Comparison of ENCODE assay signal across 8 mouse cellular contexts in the genomic region with DNA sequence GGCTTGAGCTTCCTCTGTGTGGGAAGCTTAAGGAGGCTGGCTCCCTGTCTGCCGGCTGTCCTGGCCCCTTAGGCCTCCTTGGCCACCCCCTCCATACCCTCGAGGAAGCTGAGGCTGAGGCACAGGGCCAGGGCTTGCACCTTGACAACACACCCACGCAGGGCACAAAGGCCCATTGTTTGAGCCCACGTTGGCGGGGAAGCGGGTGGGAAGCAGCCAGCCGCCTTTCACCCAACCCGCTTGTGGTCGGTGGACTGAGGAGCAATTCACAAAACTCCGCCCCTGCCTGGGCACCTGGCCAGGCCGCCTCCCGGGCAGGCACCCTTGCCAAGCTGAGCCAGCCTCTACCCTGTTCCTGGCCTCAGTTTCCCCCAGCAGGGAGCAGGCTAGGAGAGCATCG. TPM values are rescaled to one million over a fixed set of nuclear protein-coding genes. Genes with fewer than 3 reads are reported as not detected.
DNase-seq lines count a peak whose midpoint lies in the region; ATAC-seq lines count a peak whose summit lies in the region.

No protein-coding gene starts in this region.

- H3K27ac ChIP-seq in forebrain, embryonic 16.5 days (ENCODE audit: low read length) = no peak overlapping the region

- H3K9me3 ChIP-seq in forebrain, embryonic 16.5 days (ENCODE audit: control insufficient read depth, low read length) = no peaks in the 10 kb centered on the region

- 0 out of 2 replicates have a peak, but pooled peaks cover 3% of the 10 kb centered on the region for H3K4me1 ChIP-seq in forebrain, embryonic 16.5 days (replicated peaks; ENCODE audit: control insufficient read depth, insufficient read depth, low read length)

- intact Hi-C loops in gastrocnemius, postnatal 14 days (cut with DNase I; ENCODE audit: low total_unique reads) = no loop called here

- no peak for ATAC-seq in cerebellum, adult (ENCODE audit: insufficient number of reproducible peaks, low FRiP score, low TSS enrichment)
- ATAC-seq in forebrain, embryonic 16.5 days = peak; percentile 57; the same call in 1 of the 2 replicates

- H3K4me3 ChIP-seq in forebrain, embryonic 16.5 days (replicated peaks; ENCODE audit: low read length) = no peak overlapping the region

- no peaks in the 10 kb centered on the region for H3K27me3 ChIP-seq in forebrain, embryonic 16.5 days (replicated peaks; ENCODE audit: control insufficient read depth, insufficient read depth, low read length)

- peak; percentile 12 for DNase-seq in cerebellum, adult 11 months
- DNase-seq in CD4-positive helper T cell, adult 2 months (ENCODE audit: low read depth, low spot score) = peak; percentile 30
- DNase-seq in kidney, postnatal 36 days = peak; percentile 76 to 91
- DNase-seq in lung, postnatal 10 days = peak; percentile 66
- DNase-seq in testis, postnatal 14 days (ENCODE audit: low spot score) = peak; percentile 55
- no peak for DNase-seq in gastrocnemius, postnatal 14 days

- no peak overlapping the region for H3K4me2 ChIP-seq in forebrain, embryonic 16.5 days (ENCODE audit: low read length)

- 22% methylated on average over 13 of the region's 13 CpGs for WGBS in forebrain, embryonic 16.5 days

- H3K9ac ChIP-seq in forebrain, embryonic 16.5 days (replicated peaks; ENCODE audit: low read depth, low read length) = no peak overlapping the region

- H3K36me3 ChIP-seq in forebrain, embryonic 16.5 days (ENCODE audit: control insufficient read depth, insufficient read depth) = no peaks in the 10 kb centered on the region

RNA-seq across cellular contexts. Expression of a gene that starts 37.5 kb away (rescaled TPM):
- polyA plus RNA-seq in forebrain, embryonic 16.5 days (2015; fragmentation: Nextera tagmentation; extraction: Ambion mirVana) = 30.2 and 30.6 TPM in 2 replicates
- 10 to 100 TPM; 18.1 to 22.8 TPM for total RNA-seq in gastrocnemius, postnatal 14 days (2021)

RNA-seq across cellular contexts. Expression of a gene that starts 38.4 kb away (rescaled TPM):
- 0.32 and 0.56 TPM in 2 replicates for polyA plus RNA-seq in forebrain, embryonic 16.5 days (2015; fragmentation: Nextera tagmentation; extraction: Ambion mirVana)
- 100 to 1,000 TPM in 1 of 2 experiments, 10 to 100 TPM in 1; 66.9 to 120 TPM for total RNA-seq in gastrocnemius, postnatal 14 days (2021)
